Mouse (Mus musculus) kidney, embryonic 16.5 days (tissue): ENCODE measurements at regions not wholly inside any gene's neighbourhood (a gene's known extent, or its start where the extent isn't known, plus 50 kb on each side); places are given as distances from the start of the nearest gene placed in this dataset.

Experiments used
- ATAC-seq: fragments of 200-750 bp; cut with Nextera tagmentation; 2 replicates; pipeline ENCODE4 v1.8.0; 2017; ENCODE audit warnings: moderate TSS enrichment; ENCODE audit not compliant: low FRiP score, low TSS enrichment
- H3K27ac ChIP-seq: fragments of 300-500 bp; sonication (generic); 2 replicates; pipeline ENCODE4 v1.5.1; 2014; ENCODE audit warnings: low read length
- H3K27me3 ChIP-seq: fragments of 300-500 bp; sonication (generic); 2 replicates; pipeline ENCODE4 v1.6.1; 2014; ENCODE audit warnings: low read length, control low read depth, mixed read lengths; ENCODE audit not compliant: insufficient read depth
- H3K36me3 ChIP-seq: fragments of 300-500 bp; sonication (generic); 2 replicates; pipeline ENCODE4 v1.6.1; 2014; ENCODE audit warnings: low read length, control low read depth, mixed read lengths; ENCODE audit not compliant: insufficient read depth
- H3K4me1 ChIP-seq: fragments of 300-500 bp; sonication (generic); 2 replicates; pipeline ENCODE4 v1.6.1; 2014; ENCODE audit warnings: low read length, control low read depth, mixed read lengths; ENCODE audit not compliant: insufficient read depth
- H3K4me2 ChIP-seq: fragments of 300-500 bp; sonication (generic); replicated peaks from 2 replicates; pipeline ENCODE4 v1.6.1; 2014; ENCODE audit warnings: low read depth, low read length
- H3K4me3 ChIP-seq: fragments of 300-500 bp; sonication (generic); 2 replicates; pipeline ENCODE4 v1.5.1; 2014; ENCODE audit warnings: mild to moderate bottlenecking, low read length
- H3K9ac ChIP-seq: fragments of 300-500 bp; sonication (generic); replicated peaks from 2 replicates; pipeline ENCODE4 v1.6.1; 2014; ENCODE audit warnings: low read length
- H3K9me3 ChIP-seq: fragments of 300-500 bp; sonication (generic); 2 replicates; pipeline ENCODE4 v1.6.1; 2016; ENCODE audit warnings: low read length, control low read depth
- WGBS: fragments of 180-500 bp; shearing (Covaris S2); extraction: QIAGEN DNeasy Blood & Tissue Kit; methylation state at CpG from one replicate; pipeline ENCODE4 v1.1.7; 2014; 5-methylcytosine and 5-hydroxymethylcytosine counted together

- Histone ChIP-seq H3K4me1 (no peaks in the 10 kb centered on the region), H3K27ac (no peak overlapping the region), H3K4me2 (no peak overlapping the region), H3K9me3 (no peaks in the 10 kb centered on the region), H3K4me3 (no peak overlapping the region), H3K27me3 (no peaks in the 10 kb centered on the region), H3K9ac (no peak overlapping the region), H3K36me3 (no peaks in the 10 kb centered on the region)
- ATAC-seq, result no peak
- 83% methylated on average over 1 of the region's 1 CpGs for WGBS
Measured at GRCm38 (mm10) chr15:62483534-62483933, 1361.4 kb downstream of the Gsdmc2 start.

GRCm38 (mm10) chr15:62482357-62482756 is 1362.6 kb downstream of the Gsdmc2 start:
- ATAC-seq, result no peak
- Histone ChIP-seq H3K27ac (no peak overlapping the region), H3K9ac (no peak overlapping the region), H3K4me2 (no peak overlapping the region), H3K4me1 (no peaks in the 10 kb centered on the region), H3K4me3 (no peak overlapping the region), H3K9me3 (no peaks in the 10 kb centered on the region), H3K36me3 (no peaks in the 10 kb centered on the region), H3K27me3 (no peaks in the 10 kb centered on the region)
- 75% methylated on average over 7 of the region's 7 CpGs for WGBS

- ATAC-seq, result no peak
- WGBS, result 82% methylated on average over 2 of the region's 2 CpGs
- Histone ChIP-seq H3K4me2 (no peak overlapping the region), H3K9me3 (no peaks in the 10 kb centered on the region), H3K27ac (no peak overlapping the region), H3K36me3 (no peaks in the 10 kb centered on the region), H3K27me3 (no peaks in the 10 kb centered on the region), H3K4me3 (no peak overlapping the region), H3K9ac (no peak overlapping the region), H3K4me1 (no peaks in the 10 kb centered on the region)
Measured at GRCm38 (mm10) chr15:62477779-62478178, 1367.2 kb downstream of the Gsdmc2 start.

- Histone ChIP-seq H3K9ac (no peak overlapping the region), H3K4me3 (no peak overlapping the region), H3K27ac (no peak overlapping the region), H3K27me3 (no peaks in the 10 kb centered on the region), H3K36me3 (no peaks in the 10 kb centered on the region), H3K4me1 (no peaks in the 10 kb centered on the region), H3K9me3 (no peaks in the 10 kb centered on the region), H3K4me2 (no peak overlapping the region)
- WGBS, result 83% methylated on average over 4 of the region's 4 CpGs
- ATAC-seq, result no peak
Measured at GRCm38 (mm10) chr15:62476452-62476851, 1368.5 kb downstream of the Gsdmc2 start.

GRCm38 (mm10) chr15:62470683-62471331 is 1374.2 kb downstream of the Gsdmc2 start:
- no peak overlapping the region for H3K4me3 ChIP-seq
- H3K9me3 ChIP-seq, result no peaks in the 10 kb centered on the region
- no peak overlapping the region for H3K4me2 ChIP-seq
- H3K9ac ChIP-seq, result no peak overlapping the region
- peaks cover 7% of the 10 kb centered on the region; the same call in 1 of the 2 replicates for H3K4me1 ChIP-seq
- H3K36me3 ChIP-seq, result no peaks in the 10 kb centered on the region
- no peaks in the 10 kb centered on the region for H3K27me3 ChIP-seq
- no peak overlapping the region for H3K27ac ChIP-seq
- ATAC-seq, result no peak
- 50% methylated on average over 7 of the region's 7 CpGs for WGBS

- Histone ChIP-seq H3K27ac (no peak overlapping the region), H3K4me2 (no peak overlapping the region), H3K4me1 (peaks cover 7% of the 10 kb centered on the region; the same call in 1 of the 2 replicates), H3K9ac (no peak overlapping the region), H3K4me3 (no peak overlapping the region), H3K36me3 (no peaks in the 10 kb centered on the region), H3K9me3 (no peaks in the 10 kb centered on the region), H3K27me3 (no peaks in the 10 kb centered on the region)
- WGBS, result 71% methylated on average over 3 of the region's 3 CpGs
- ATAC-seq, result no peak
Measured at GRCm38 (mm10) chr15:62468076-62468475, 1376.9 kb downstream of the Gsdmc2 start.

- Histone ChIP-seq H3K27me3 (no peaks in the 10 kb centered on the region), H3K4me2 (no peak overlapping the region)
- no peak for ATAC-seq
Measured at GRCm38 (mm10) chr15:62466856-62467255, 1378.1 kb downstream of the Gsdmc2 start.

GRCm38 (mm10) chr15:62465026-62465839 is 1379.7 kb downstream of the Gsdmc2 start:
- Histone ChIP-seq H3K4me2 (no peak overlapping the region), H3K9ac (no peak overlapping the region), H3K36me3 (no peaks in the 10 kb centered on the region), H3K4me3 (no peak overlapping the region), H3K4me1 (no peaks in the 10 kb centered on the region), H3K9me3 (no peaks in the 10 kb centered on the region), H3K27me3 (no peaks in the 10 kb centered on the region), H3K27ac (no peak overlapping the region)
- ATAC-seq, result peak; percentile 73; the same call in 1 of the 2 replicates
- 70% methylated on average over 6 of the region's 6 CpGs for WGBS

More at GRCm38 (mm10) chr15:62466856-62467255, 1378.1 kb downstream of the Gsdmc2 start:
- no peak overlapping the region for H3K4me3 ChIP-seq
- no peak overlapping the region for H3K27ac ChIP-seq
- no peak overlapping the region for H3K9ac ChIP-seq
- no peaks in the 10 kb centered on the region for H3K36me3 ChIP-seq
- H3K4me1 ChIP-seq, result peaks cover 7% of the 10 kb centered on the region; the same call in 1 of the 2 replicates
- no peaks in the 10 kb centered on the region for H3K9me3 ChIP-seq

- WGBS, result 52% methylated on average over 3 of the region's 3 CpGs
- Histone ChIP-seq H3K4me1 (no peaks in the 10 kb centered on the region), H3K4me2 (no peak overlapping the region), H3K9ac (no peak overlapping the region), H3K36me3 (no peaks in the 10 kb centered on the region), H3K27me3 (no peaks in the 10 kb centered on the region), H3K4me3 (no peak overlapping the region), H3K27ac (no peak overlapping the region), H3K9me3 (no peaks in the 10 kb centered on the region)
- no peak for ATAC-seq
Measured at GRCm38 (mm10) chr15:62462698-62463097, 1382.3 kb downstream of the Gsdmc2 start.
